Mouse (Mus musculus) mature B cell (primary cell): ENCODE data around the gene Gm9268.
"Not testable (repeated sequence)": the region's sequence is repeated elsewhere in the genome, so short reads cannot be mapped to it uniquely, and the experiment has no call there.

Source experiments
- in situ Hi-C: fragments of 300-500 bp; cut with MboI; formaldehyde crosslinking; loops from 2 replicates; pipeline ENCODE4 v1.14.3; 2019

The Gm9268 gene

GRCm38 (mm10) chr7:43018465-43018864 lies at the start of gene Gm9268:
TSS of gene Gm9268 (plus strand) at chr7:43018765.
- in situ Hi-C loops: not testable (repeated sequence)

GRCm38 (mm10) chr7:42980098-42980497 lies 38.5 kb upstream of the Gm9268 start:
- in situ Hi-C loops: no loop called here

- in situ Hi-C loops: no loop called here
Observed at GRCm38 (mm10) chr7:42980739-42981138, 37.8 kb upstream of the Gm9268 start.

- in situ Hi-C loops: no loop called here
Observed at GRCm38 (mm10) chr7:43077831-43078230, 59.3 kb downstream of the Gm9268 start.
